Mouse (Mus musculus): ENCODE measurements around the gene Plekhg6. TPM values are rescaled to one million over a fixed set of nuclear protein-coding genes. Genes with fewer than 3 reads are reported as not detected.
A peak's percentile ranks its signal among the peaks of the same experiment; 100 is the strongest.

The Plekhg6 gene
- polyA plus RNA-seq, 1 experiment from 2014 or later, result 13.2 TPM

GRCm38 (mm10) chr6:125321114-125321855, 59.3 kb downstream of the Plekhg6 start:
- ATAC-seq, result 0 out of 2 replicates have a peak, but pooled peaks have one; percentile 12
- H3K9me3 ChIP-seq (ENCODE audit: control insufficient read depth, low read length), result no peaks in the 10 kb centered on the region
- peaks cover 16% of the 10 kb centered on the region; the same call in 1 of the 2 replicates for H3K27me3 ChIP-seq (replicated peaks; ENCODE audit: control insufficient read depth, insufficient read depth, low read length)
- no peak overlapping the region for H3K27ac ChIP-seq (ENCODE audit: low read length)
- H3K4me2 ChIP-seq (ENCODE audit: low read depth, low read length), result no peak overlapping the region
- no peaks in the 10 kb centered on the region for H3K36me3 ChIP-seq (ENCODE audit: control insufficient read depth, insufficient read depth, low read length)
- WGBS, result 20% methylated on average over 26 of the region's 26 CpGs
- H3K9ac ChIP-seq (ENCODE audit: low read depth, low read length), result no peak overlapping the region
- H3K4me3 ChIP-seq (ENCODE audit: low read length), result no peak overlapping the region
- peaks cover 9% of the 10 kb centered on the region; the same call in 1 of the 2 replicates for H3K4me1 ChIP-seq (ENCODE audit: control insufficient read depth, insufficient read depth, low read length)

GRCm38 (mm10) chr6:125320323-125320722, 60.3 kb downstream of the Plekhg6 start, which contains the start of gene Scnn1a:
Gene Scnn1a (plus strand): TSS chr6:125320659.
- H3K4me1 ChIP-seq (ENCODE audit: control insufficient read depth, insufficient read depth, low read length), result peaks cover 7% of the 10 kb centered on the region; the same call in 1 of the 2 replicates
- no peak for ATAC-seq
- 90% methylated on average over 1 of the region's 1 CpGs for WGBS
- H3K27ac ChIP-seq (ENCODE audit: low read length), result no peak within 1 kb of the TSS
- no peak within 1 kb of the TSS for H3K4me3 ChIP-seq (ENCODE audit: low read length)
- H3K4me2 ChIP-seq (ENCODE audit: low read depth, low read length), result no peak within 1 kb of the TSS
- H3K27me3 ChIP-seq (replicated peaks; ENCODE audit: control insufficient read depth, insufficient read depth, low read length), result peaks cover 16% of the 10 kb centered on the region; the same call in 1 of the 2 replicates
- no peaks in the 10 kb centered on the region for H3K9me3 ChIP-seq (ENCODE audit: control insufficient read depth, low read length)
- H3K36me3 ChIP-seq (ENCODE audit: control insufficient read depth, insufficient read depth, low read length), result no peaks in the 10 kb centered on the region
- H3K9ac ChIP-seq (ENCODE audit: low read depth, low read length), result no peak within 1 kb of the TSS

- Histone ChIP-seq H3K36me3 (ENCODE audit: control insufficient read depth, insufficient read depth, low read length) (no peaks in the 10 kb centered on the region), H3K27ac (ENCODE audit: low read length) (no peak overlapping the region), H3K9me3 (ENCODE audit: control insufficient read depth, low read length) (no peaks in the 10 kb centered on the region), H3K9ac (ENCODE audit: low read depth, low read length) (no peak overlapping the region), H3K27me3 (replicated peaks; ENCODE audit: control insufficient read depth, insufficient read depth, low read length) (peaks cover 16% of the 10 kb centered on the region; the same call in 1 of the 2 replicates), H3K4me1 (ENCODE audit: control insufficient read depth, insufficient read depth, low read length) (peaks cover 6% of the 10 kb centered on the region; the same call in 1 of the 2 replicates), H3K4me3 (ENCODE audit: low read length) (no peak overlapping the region), H3K4me2 (ENCODE audit: low read depth, low read length) (no peak overlapping the region)
- no peak for ATAC-seq
Observed at GRCm38 (mm10) chr6:125319919-125320296, 60.7 kb downstream of the Plekhg6 start.

DNA sequence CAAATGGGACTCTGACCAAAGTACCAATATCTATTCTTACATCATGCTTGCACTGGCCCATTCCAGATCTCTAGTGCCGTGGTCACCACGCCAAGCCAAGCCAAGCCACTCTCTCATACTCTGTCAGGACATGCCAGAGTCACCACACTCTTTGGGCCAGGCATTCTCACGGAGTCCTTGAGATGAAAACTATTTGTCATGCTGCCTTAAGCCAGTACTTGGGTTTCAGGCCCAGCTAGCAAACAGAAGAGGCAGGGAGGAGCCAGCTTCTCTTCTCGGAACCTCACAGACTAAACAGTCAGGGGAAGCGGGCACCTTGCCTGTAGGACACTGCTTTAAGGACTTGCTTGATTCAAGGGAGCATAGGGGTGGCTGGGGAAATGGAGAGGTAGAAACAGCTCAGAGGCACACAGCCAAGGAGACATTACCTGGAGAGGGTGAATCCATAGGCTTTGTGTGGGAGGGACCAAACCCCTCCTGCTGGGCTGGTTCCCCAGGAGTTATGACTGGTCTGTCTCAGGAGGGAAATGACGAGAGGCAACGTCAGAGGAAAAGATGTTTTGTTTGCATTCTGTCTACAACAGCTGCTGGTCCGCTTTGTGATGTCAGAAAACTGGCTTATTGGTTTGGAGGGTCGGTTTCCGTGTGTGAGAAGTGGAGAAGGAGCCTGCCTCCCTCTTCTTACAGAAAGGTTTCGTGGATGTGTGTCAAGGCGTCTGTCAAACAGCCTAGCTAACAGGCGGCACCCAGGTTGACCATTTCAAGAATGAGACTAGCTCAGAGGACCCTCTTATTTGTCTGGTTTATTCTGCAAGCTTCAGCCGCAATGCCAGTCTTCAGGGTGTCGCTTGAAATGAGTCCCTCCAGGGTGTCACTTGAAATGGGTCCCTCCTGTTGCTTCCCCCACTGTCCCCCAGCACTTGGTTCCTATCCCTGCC, 61.3 kb downstream of the Plekhg6 start:
- no peaks in the 10 kb centered on the region for H3K9me3 ChIP-seq (ENCODE audit: control insufficient read depth, low read length)
- H3K4me1 ChIP-seq (ENCODE audit: control insufficient read depth, insufficient read depth, low read length), result peaks cover 12% of the 10 kb centered on the region
- WGBS, result 58% methylated on average over 15 of the region's 15 CpGs
- no peaks in the 10 kb centered on the region for H3K36me3 ChIP-seq (ENCODE audit: control insufficient read depth, insufficient read depth, low read length)
- no peak overlapping the region for H3K4me2 ChIP-seq (ENCODE audit: low read depth, low read length)
- peaks cover 16% of the 10 kb centered on the region; the same call in 1 of the 2 replicates for H3K27me3 ChIP-seq (replicated peaks; ENCODE audit: control insufficient read depth, insufficient read depth, low read length)
- no peak for ATAC-seq
- no peak overlapping the region for H3K27ac ChIP-seq (ENCODE audit: low read length)
- H3K9ac ChIP-seq (ENCODE audit: low read depth, low read length), result no peak overlapping the region
- no peak overlapping the region for H3K4me3 ChIP-seq (ENCODE audit: low read length)

- no peak overlapping the region for H3K4me2 ChIP-seq (ENCODE audit: low read depth, low read length)
- H3K9me3 ChIP-seq (ENCODE audit: control insufficient read depth, low read length), result no peaks in the 10 kb centered on the region
- no peak overlapping the region for H3K9ac ChIP-seq (ENCODE audit: low read depth, low read length)
- no peak overlapping the region for H3K4me3 ChIP-seq (ENCODE audit: low read length)
- no peak overlapping the region for H3K27ac ChIP-seq (ENCODE audit: low read length)
- H3K4me1 ChIP-seq (ENCODE audit: control insufficient read depth, insufficient read depth, low read length), result peaks cover 23% of the 10 kb centered on the region
- H3K36me3 ChIP-seq (ENCODE audit: control insufficient read depth, insufficient read depth, low read length), result peaks cover 2% of the 10 kb centered on the region
- ATAC-seq, result no peak
- 56% methylated on average over 7 of the region's 7 CpGs for WGBS
- H3K27me3 ChIP-seq (replicated peaks; ENCODE audit: control insufficient read depth, insufficient read depth, low read length), result 0 out of 2 replicates have a peak, but pooled peaks cover 9% of the 10 kb centered on the region
Observed at GRCm38 (mm10) chr6:125317077-125317476, 63.5 kb downstream of the Plekhg6 start.

GRCm38 (mm10) chr6:125314746-125315145, 65.8 kb downstream of the Plekhg6 start:
- peaks cover 27% of the 10 kb centered on the region for H3K4me1 ChIP-seq (ENCODE audit: control insufficient read depth, insufficient read depth, low read length)
- peak overlapping the region; percentile 63; the same call in 1 of the 2 replicates for H3K4me2 ChIP-seq (ENCODE audit: low read depth, low read length)
- no peaks in the 10 kb centered on the region for H3K27me3 ChIP-seq (replicated peaks; ENCODE audit: control insufficient read depth, insufficient read depth, low read length)
- no peak overlapping the region for H3K27ac ChIP-seq (ENCODE audit: low read length)
- WGBS, result 79% methylated on average over 6 of the region's 6 CpGs
- H3K4me3 ChIP-seq (ENCODE audit: low read length), result no peak overlapping the region
- no peak for ATAC-seq
- H3K36me3 ChIP-seq (ENCODE audit: control insufficient read depth, insufficient read depth, low read length), result peaks cover 7% of the 10 kb centered on the region
- no peaks in the 10 kb centered on the region for H3K9me3 ChIP-seq (ENCODE audit: control insufficient read depth, low read length)
- peak overlapping the region; percentile 88 for H3K9ac ChIP-seq (ENCODE audit: low read depth, low read length)

DNA sequence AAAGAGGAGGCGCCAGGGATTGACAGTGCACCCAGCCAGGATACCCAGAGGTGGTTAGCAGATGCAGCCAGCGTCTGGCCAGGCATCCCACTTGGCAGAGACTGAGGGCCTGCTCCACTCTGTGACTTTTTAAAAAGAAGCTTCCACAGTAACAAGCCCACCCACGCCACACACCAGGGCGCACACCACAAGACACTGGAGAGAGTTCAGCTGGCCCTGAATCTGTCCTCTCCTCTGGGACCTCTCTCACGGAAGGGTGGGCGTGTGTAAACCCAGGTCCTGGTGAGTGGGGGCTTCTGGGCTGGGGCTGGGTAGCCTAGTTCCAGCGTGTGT, 66.4 kb downstream of the Plekhg6 start:
- Histone ChIP-seq H3K27me3 (replicated peaks; ENCODE audit: control insufficient read depth, insufficient read depth, low read length) (no peaks in the 10 kb centered on the region), H3K4me1 (ENCODE audit: control insufficient read depth, insufficient read depth, low read length) (peaks cover 27% of the 10 kb centered on the region), H3K27ac (ENCODE audit: low read length) (peak overlapping the region; percentile 80; the same call in 1 of the 2 replicates), H3K4me3 (ENCODE audit: low read length) (peak overlapping the region; percentile 64), H3K4me2 (ENCODE audit: low read depth, low read length) (peak overlapping the region; percentile 63), H3K9me3 (ENCODE audit: control insufficient read depth, low read length) (no peaks in the 10 kb centered on the region), H3K36me3 (ENCODE audit: control insufficient read depth, insufficient read depth, low read length) (peaks cover 7% of the 10 kb centered on the region), H3K9ac (ENCODE audit: low read depth, low read length) (peak overlapping the region; percentile 88)
- ATAC-seq, result no peak; the same call in none of the 2 replicates
- WGBS, result 59% methylated on average over 7 of the region's 7 CpGs

GRCm38 (mm10) chr6:125313546-125314230, 66.9 kb downstream of the Plekhg6 start, which contains the start of gene Ltbr:
Gene Ltbr (minus strand): TSS chr6:125313885.
- H3K36me3 ChIP-seq (ENCODE audit: control insufficient read depth, insufficient read depth, low read length), result peaks cover 12% of the 10 kb centered on the region
- 2% methylated on average over 43 of the region's 46 CpGs for WGBS
- ATAC-seq, result peak; percentile 96
- peak within 1 kb of the TSS; percentile 80 for H3K27ac ChIP-seq (ENCODE audit: low read length)
- H3K9ac ChIP-seq (ENCODE audit: low read depth, low read length), result peak within 1 kb of the TSS; percentile 88
- H3K27me3 ChIP-seq (replicated peaks; ENCODE audit: control insufficient read depth, insufficient read depth, low read length), result no peaks in the 10 kb centered on the region
- peak within 1 kb of the TSS; percentile 63 for H3K4me2 ChIP-seq (ENCODE audit: low read depth, low read length)
- peaks cover 27% of the 10 kb centered on the region for H3K4me1 ChIP-seq (ENCODE audit: control insufficient read depth, insufficient read depth, low read length)
- H3K9me3 ChIP-seq (ENCODE audit: control insufficient read depth, low read length), result no peaks in the 10 kb centered on the region
- peak within 1 kb of the TSS; percentile 64 for H3K4me3 ChIP-seq (ENCODE audit: low read length)

Data from intestine, embryonic 16.5 days (tissue).